Mouse (Mus musculus) neural tube, embryonic 11.5 days (tissue): Measurements from ENCODE around the gene Pusl1. TPM values are rescaled to one million over a fixed set of nuclear protein-coding genes. Genes with fewer than 3 reads are reported as not detected.
A peak's percentile ranks its signal among the peaks of the same experiment; 100 is the strongest.

Experiments
- ATAC-seq: fragments of 200-750 bp; cut with Nextera tagmentation; 2 replicates; pipeline ENCODE4 v1.8.0; 2017; ENCODE audit warnings: moderate number of reproducible peaks, mild to moderate bottlenecking, moderate TSS enrichment, moderate library complexity; ENCODE audit not compliant: insufficient read depth, low FRiP score, low TSS enrichment
- DNase-seq: peaks from one replicate; pipeline ENCODE4 v3.0.0-alpha.2; 2015; ENCODE audit warnings: low spot score
- H3K27ac ChIP-seq: fragments of 300-500 bp; sonication (generic); 2 replicates; pipeline ENCODE4 v1.5.1; 2014; ENCODE audit warnings: low read depth, mild to moderate bottlenecking, low read length
- H3K27me3 ChIP-seq: fragments of 300-500 bp; sonication (generic); 2 replicates; pipeline ENCODE4 v1.6.1; 2014; ENCODE audit warnings: mild to moderate bottlenecking, low read length, mixed read lengths; ENCODE audit not compliant: control insufficient read depth, insufficient read depth
- H3K36me3 ChIP-seq: fragments of 300-500 bp; sonication (generic); 2 replicates; pipeline ENCODE4 v1.6.1; 2014; ENCODE audit warnings: mild to moderate bottlenecking, low read length, moderate library complexity, mixed read lengths; ENCODE audit not compliant: control insufficient read depth, insufficient read depth
- H3K4me1 ChIP-seq: fragments of 300-500 bp; sonication (generic); 2 replicates; pipeline ENCODE4 v1.6.1; 2014; ENCODE audit warnings: low read length, mixed read lengths; ENCODE audit not compliant: control insufficient read depth, insufficient read depth
- H3K4me2 ChIP-seq: fragments of 300-500 bp; sonication (generic); 2 replicates; pipeline ENCODE4 v1.6.1; 2014; ENCODE audit warnings: low read depth, mild to moderate bottlenecking, moderate library complexity
- H3K4me3 ChIP-seq: fragments of 300-500 bp; sonication (generic); 2 replicates; pipeline ENCODE4 v1.5.1; 2014; ENCODE audit warnings: low read depth, low read length
- H3K9ac ChIP-seq: fragments of 300-500 bp; sonication (generic); 2 replicates; pipeline ENCODE4 v1.6.1; 2014; ENCODE audit warnings: mild to moderate bottlenecking, low read length
- H3K9me3 ChIP-seq: fragments of 300-500 bp; sonication (generic); 2 replicates; pipeline ENCODE4 v1.6.1; 2016; ENCODE audit warnings: low read length; ENCODE audit not compliant: control insufficient read depth
- WGBS: fragments of 180-500 bp; shearing (Covaris S2); extraction: QIAGEN DNeasy Blood & Tissue Kit; methylation state at CpG from one replicate; pipeline ENCODE4 v1.1.7; 2014; 5-methylcytosine and 5-hydroxymethylcytosine counted together
- polyA plus RNA-seq: library from polyadenylated mRNA; unstranded; fragments of >200 nt; fragmentation: Nextera tagmentation; extraction: Ambion mirVana; gene quantifications from 2 replicates; pipeline ENCODE4 v1.2.1, GENCODE M21; 2014

Gene Pusl1
- polyA plus RNA-seq, result 37.5 and 42.2 TPM in 2 replicates

- H3K27me3 ChIP-seq, result no peaks in the 10 kb centered on the region
- H3K9me3 ChIP-seq, result no peaks in the 10 kb centered on the region
- ATAC-seq (peak; percentile 89), DNase-seq (peak; percentile 97)
- 0% methylated on average over 52 of the region's 52 CpGs for WGBS
- H3K4me3 ChIP-seq, result peak within 1 kb of the TSS; percentile 90
- peaks cover 13% of the 10 kb centered on the region for H3K36me3 ChIP-seq
- H3K4me1 ChIP-seq, result peaks cover 27% of the 10 kb centered on the region
- peak within 1 kb of the TSS; percentile 98 for H3K4me2 ChIP-seq
- peak within 1 kb of the TSS; percentile 96 for H3K27ac ChIP-seq
- peak within 1 kb of the TSS; percentile 88 for H3K9ac ChIP-seq
These were observed at the start of gene Pusl1, which contains the start of gene Acap3 for GRCm38 (mm10) chr4:155891551-155892001. Pusl1 (minus strand) TSS chr4:155891781. Acap3 (plus strand) TSS chr4:155891822.

- Histone ChIP-seq H3K9me3 (no peaks in the 10 kb centered on the region), H3K36me3 (no peaks in the 10 kb centered on the region), H3K4me2 (no peak overlapping the region), H3K27me3 (no peaks in the 10 kb centered on the region), H3K27ac (no peak overlapping the region), H3K9ac (no peak overlapping the region), H3K4me3 (no peak overlapping the region), H3K4me1 (0 out of 2 replicates have a peak, but pooled peaks cover 3% of the 10 kb centered on the region)
- no peak for DNase-seq
- 51% methylated on average over 1 of the region's 1 CpGs for WGBS
- no peak for ATAC-seq
These were observed 40.5 kb upstream of the Pusl1 start for GRCm38 (mm10) chr4:155932031-155932430.

GRCm38 (mm10) chr4:155908751-155909150 is 17.2 kb upstream of the Pusl1 start:
- Histone ChIP-seq H3K27me3 (no peaks in the 10 kb centered on the region), H3K4me1 (no peaks in the 10 kb centered on the region), H3K4me3 (no peak overlapping the region), H3K36me3 (peaks cover 10% of the 10 kb centered on the region), H3K9ac (no peak overlapping the region), H3K27ac (no peak overlapping the region), H3K4me2 (no peak overlapping the region), H3K9me3 (no peaks in the 10 kb centered on the region)
- no peak for DNase-seq
- no peak for ATAC-seq
- WGBS, result 94% methylated on average over 4 of the region's 4 CpGs

- ATAC-seq, result no peak
These were observed 16.7 kb upstream of the Pusl1 start for GRCm38 (mm10) chr4:155908281-155908680.

GRCm38 (mm10) chr4:155907003-155907402 is 15.4 kb upstream of the Pusl1 start:
- no peak overlapping the region for H3K9ac ChIP-seq
- H3K4me3 ChIP-seq, result no peak overlapping the region
- DNase-seq (no peak), ATAC-seq (no peak)
- 93% methylated on average over 11 of the region's 11 CpGs for WGBS
- no peak overlapping the region for H3K27ac ChIP-seq
- H3K4me2 ChIP-seq, result no peak overlapping the region
- H3K9me3 ChIP-seq, result no peaks in the 10 kb centered on the region
- no peaks in the 10 kb centered on the region for H3K27me3 ChIP-seq
- no peaks in the 10 kb centered on the region for H3K4me1 ChIP-seq
- peaks cover 21% of the 10 kb centered on the region for H3K36me3 ChIP-seq

More at GRCm38 (mm10) chr4:155908281-155908680, 16.7 kb upstream of the Pusl1 start:
- Histone ChIP-seq H3K4me2 (no peak overlapping the region), H3K36me3 (peaks cover 14% of the 10 kb centered on the region), H3K9ac (no peak overlapping the region), H3K9me3 (no peaks in the 10 kb centered on the region), H3K27me3 (no peaks in the 10 kb centered on the region), H3K4me3 (no peak overlapping the region), H3K27ac (no peak overlapping the region), H3K4me1 (no peaks in the 10 kb centered on the region)
- no peak for DNase-seq
- 78% methylated on average over 7 of the region's 7 CpGs for WGBS

- H3K4me1 ChIP-seq, result no peaks in the 10 kb centered on the region
- 88% methylated on average over 9 of the region's 9 CpGs for WGBS
- no peak overlapping the region for H3K4me2 ChIP-seq
- no peak overlapping the region for H3K9ac ChIP-seq
- ATAC-seq (no peak), DNase-seq (no peak)
- no peaks in the 10 kb centered on the region for H3K9me3 ChIP-seq
- peaks cover 21% of the 10 kb centered on the region for H3K36me3 ChIP-seq
- H3K27me3 ChIP-seq, result no peaks in the 10 kb centered on the region
- H3K4me3 ChIP-seq, result no peak overlapping the region
- H3K27ac ChIP-seq, result no peak overlapping the region
These were observed 14.5 kb upstream of the Pusl1 start for GRCm38 (mm10) chr4:155906125-155906524.

- ATAC-seq (no peak), DNase-seq (no peak)
- Histone ChIP-seq H3K9me3 (no peaks in the 10 kb centered on the region), H3K27me3 (no peaks in the 10 kb centered on the region), H3K27ac (no peak overlapping the region), H3K9ac (no peak overlapping the region), H3K4me1 (no peaks in the 10 kb centered on the region), H3K4me2 (no peak overlapping the region), H3K36me3 (peaks cover 21% of the 10 kb centered on the region), H3K4me3 (no peak overlapping the region)
- WGBS, result 87% methylated on average over 13 of the region's 13 CpGs
These were observed 14.1 kb upstream of the Pusl1 start for GRCm38 (mm10) chr4:155905634-155906033.

- no peak for ATAC-seq
- WGBS, result 87% methylated on average over 13 of the region's 13 CpGs
- Histone ChIP-seq H3K4me1 (no peaks in the 10 kb centered on the region), H3K4me3 (no peak overlapping the region), H3K9me3 (no peaks in the 10 kb centered on the region), H3K36me3 (peaks cover 30% of the 10 kb centered on the region), H3K27ac (no peak overlapping the region), H3K27me3 (no peaks in the 10 kb centered on the region), H3K4me2 (no peak overlapping the region), H3K9ac (no peak overlapping the region)
- peak; percentile 20 for DNase-seq
These were observed 12.9 kb upstream of the Pusl1 start for GRCm38 (mm10) chr4:155904318-155905102.

GRCm38 (mm10) chr4:155903246-155903645 is 11.7 kb upstream of the Pusl1 start:
- no peak overlapping the region for H3K4me3 ChIP-seq
- H3K4me2 ChIP-seq, result no peak overlapping the region
- H3K36me3 ChIP-seq, result peaks cover 34% of the 10 kb centered on the region
- ATAC-seq (no peak), DNase-seq (no peak)
- H3K9me3 ChIP-seq, result no peaks in the 10 kb centered on the region
- WGBS, result 96% methylated on average over 13 of the region's 13 CpGs
- H3K4me1 ChIP-seq, result no peaks in the 10 kb centered on the region
- no peaks in the 10 kb centered on the region for H3K27me3 ChIP-seq
- no peak overlapping the region for H3K27ac ChIP-seq
- H3K9ac ChIP-seq, result no peak overlapping the region
